8 mouse cellular contexts compared by ENCODE assay signal in genomic region chr2:94178321-94179029, GRCm38 (mm10). TPM values are rescaled to one million over a fixed set of nuclear protein-coding genes. Genes with fewer than 3 reads are reported as not detected.
A peak's percentile ranks its signal among the peaks of the same experiment; 100 is the strongest.
DNase-seq lines count a peak whose midpoint lies in the region; ATAC-seq and TF ChIP-seq lines count a peak whose summit lies in the region.

No protein-coding gene starts in this region.

- H3K4me2 ChIP-seq in hindbrain, postnatal 0 days (ENCODE audit: low read depth, low read length) = peak overlapping the region; percentile 94

- H3K4me1 ChIP-seq in hindbrain, postnatal 0 days (ENCODE audit: insufficient read depth, low read length) = peaks cover 6% of the 10 kb centered on the region; the same call in 1 of the 2 replicates

- peak; percentile 87 for DNase-seq in T-cell, adult 2 months (ENCODE audit: low spot score)
- DNase-seq in cerebellum, postnatal 36 days = peak; percentile 88 to 92
- DNase-seq in gastrocnemius, adult 18-20 months (ENCODE audit: low spot score) = peak; percentile 91
- DNase-seq in hindbrain, postnatal 0 days (ENCODE audit: low spot score) = peak; percentile 95
- peak; percentile 89 to 91 for DNase-seq in left cerebral cortex, adult 2 months (ENCODE audit: extremely low spot score in 1 of 2, low spot score in 2 of 2)
- DNase-seq in right cerebral cortex, adult 2 months (ENCODE audit: low spot score in 2 of 2) = peak; percentile 93 to 95
- DNase-seq in urinary bladder, postnatal 14 days (ENCODE audit: low spot score) = peak; percentile 88

- H3K4me3 ChIP-seq in hindbrain, postnatal 0 days (ENCODE audit: low read length) = peak overlapping the region; percentile 79
- H3K4me3 ChIP-seq in left cerebral cortex, adult 2 months = peak overlapping the region; percentile 86

- peak; percentile 98 for ATAC-seq in hindbrain, postnatal 0 days
- peak; percentile 100 for ATAC-seq in megakaryocyte, adult 5-6 weeks (ENCODE audit: poor library complexity, severe bottlenecking)

- peak overlapping the region; percentile 77 for H3K9ac ChIP-seq in hindbrain, postnatal 0 days (replicated peaks; ENCODE audit: low read length)

- WGBS in hindbrain, postnatal 0 days = 1% methylated on average over 22 of the region's 22 CpGs

- H3K27me3 ChIP-seq in hindbrain, postnatal 0 days (ENCODE audit: insufficient read depth, low read length) = no peaks in the 10 kb centered on the region

- no peaks in the 10 kb centered on the region for H3K9me3 ChIP-seq in hindbrain, postnatal 0 days (ENCODE audit: low read length)

- no peak for TF ChIP-seq CTCF in hindbrain, postnatal 0 days (IDR thresholded peaks at IDR 0.05; ENCODE audit: low read depth)
- no peak for TF ChIP-seq CTCF in left cerebral cortex, adult 2 months (IDR thresholded peaks at IDR 0.05)

- intact Hi-C loops in left cerebral cortex, adult 2 months (cut with DNase I) = loop anchor here (2.0 kb wide), 2 partner anchors 20 to 66 kb away; no protein-coding TSS in a partner anchor

- peak overlapping the region; percentile 41; the same call in 1 of the 2 replicates for H3K27ac ChIP-seq in hindbrain, postnatal 0 days
- peak overlapping the region; percentile 79 for H3K27ac ChIP-seq in left cerebral cortex, adult 2 months

- H3K36me3 ChIP-seq in hindbrain, postnatal 0 days (ENCODE audit: insufficient read depth, low read length) = no peaks in the 10 kb centered on the region

RNA-seq across cellular contexts. Expression of gene Hsd17b12, which starts 20.7 kb away (rescaled TPM):
- 1 to 10 TPM; 5.0 to 5.7 TPM for total RNA-seq in gastrocnemius, adult 18-20 months (2021)
- 50.9 and 55.5 TPM in 2 replicates for total RNA-seq in hindbrain, postnatal 0 days (2014; rRNA removed)
- polyA plus RNA-seq in hindbrain, postnatal 0 days (2015; fragmentation: Nextera tagmentation; extraction: Ambion mirVana) = 154 and 162 TPM in 2 replicates
- total RNA-seq in left cerebral cortex, adult 2 months (2021) = 10 to 100 TPM; 70.0 to 75.3 TPM
- 67.6 and 70.4 TPM in 2 replicates for total RNA-seq in megakaryocyte, adult 5-6 weeks (2015)
- total RNA-seq in megakaryocyte, adult 5-6 weeks (2017) = 72.0 and 80.6 TPM in 2 replicates

Comparison
In these comparisons a context has a peak if more than half of its experiments do, and no peak if none do; other contexts are left out.
1. Peak in every context shown above with its lines: DNase-seq, ATAC-seq, H3K4me3 ChIP-seq and H3K27ac ChIP-seq.